Mouse (Mus musculus): ENCODE data around the gene Zap70.

The Zap70 gene

GRCm38 (mm10) chr1:36824356-36824755, 62.8 kb downstream of the Zap70 start:
- DNase-seq (ENCODE audit: low read depth in 2 of 2, low spot score in 2 of 2): no peak

GRCm38 (mm10) chr1:36830913-36831866, 69.6 kb downstream of the Zap70 start:
- no peak for DNase-seq (ENCODE audit: low read depth in 2 of 2, low spot score in 2 of 2)

All from CD8-positive naive resting alpha-beta T cell, adult 2 months (primary cell).